Mouse (Mus musculus) gastrocnemius, adult 2 months (tissue): ENCODE results near the gene Kctd14. TPM values are rescaled to one million over a fixed set of nuclear protein-coding genes. Genes with fewer than 3 reads are reported as not detected.
"Not testable (repeated sequence)": the region's sequence is repeated elsewhere in the genome, so short reads cannot be mapped to it uniquely, and the experiment has no call there.

Experiments used
- DNase-seq: peaks from one replicate; pipeline ENCODE4 v3.0.0; 2022
- H3K27ac ChIP-seq: fragments of 200-600 bp; 2 replicates; pipeline ENCODE4 v1.8.1; 2022; ENCODE audit warnings: mild to moderate bottlenecking
- H3K4me3 ChIP-seq: fragments of 200-600 bp; 2 replicates; pipeline ENCODE4 v1.8.1; 2022; ENCODE audit warnings: mild to moderate bottlenecking, moderate library complexity
- CTCF ChIP-seq: fragments of 200-600 bp; IDR thresholded peaks from 2 replicates; pipeline ENCODE4 v1.8.1; 2022; ENCODE audit warnings: antibody characterized with exemption, mild to moderate bottlenecking, moderate library complexity
- intact Hi-C: fragments of 180-260 bp; cut with DNase I; formaldehyde crosslinking; loops from one replicate; pipeline ENCODE4 v1.15.1; 2025
- total RNA-seq, 2 experiments: library from RNA; stranded (reverse); gene quantifications; 2 replicates each; pipeline ENCODE4 v1.2.3; 2021

The Kctd14 gene
- total RNA-seq, 2 experiments from 2014 or later: 0.11 TPM; not detected in 1

- Histone ChIP-seq H3K27ac (peak overlapping the region; percentile 61), H3K4me3 (no peak overlapping the region)
- TF ChIP-seq CTCF: no peak
- intact Hi-C loops: no loop called here
- peak; percentile 62 for DNase-seq
Measured at GRCm38 (mm10) chr7:97420958-97421651, 30.0 kb upstream of the Kctd14 start.

GRCm38 (mm10) chr7:97423754-97424153, 27.4 kb upstream of the Kctd14 start:
- intact Hi-C loops: loop anchor here (2.0 kb wide), 1 partner anchor 155 kb away; the partner anchor contains the start of genes Aamdc and Rsf1
- Histone ChIP-seq H3K27ac (no peak overlapping the region), H3K4me3 (no peak overlapping the region)
- DNase-seq: no peak
- no peak for TF ChIP-seq CTCF

- H3K4me3 ChIP-seq: no peak overlapping the region
- no peak; the same call in none of the 2 replicates for TF ChIP-seq CTCF
- peak; percentile 92 for DNase-seq
- intact Hi-C loops: loop anchor here (2.0 to 5.0 kb wide), 2 partner anchors 58 to 154 kb away; partner anchors contain the start of genes Aamdc, Ints4 and Rsf1
- H3K27ac ChIP-seq: no peak overlapping the region
Measured at GRCm38 (mm10) chr7:97424621-97425245, 26.4 kb upstream of the Kctd14 start.

GRCm38 (mm10) chr7:97426566-97426965, 24.6 kb upstream of the Kctd14 start:
- intact Hi-C loops: loop anchor here (2.0 to 5.0 kb wide), 2 partner anchors 56 to 252 kb away; partner anchors contain the start of gene Ints4
- Histone ChIP-seq H3K4me3 (no peak overlapping the region), H3K27ac (no peak overlapping the region)
- no peak for DNase-seq
- no peak for TF ChIP-seq CTCF

- TF ChIP-seq CTCF: no peak
Measured at GRCm38 (mm10) chr7:97427296-97427695, 23.8 kb upstream of the Kctd14 start.

GRCm38 (mm10) chr7:97427778-97428420, 23.2 kb upstream of the Kctd14 start:
- Histone ChIP-seq H3K27ac (peak overlapping the region; percentile 31; the same call in 1 of the 2 replicates), H3K4me3 (no peak overlapping the region)
- intact Hi-C loops: loop anchor here (2.0 to 5.0 kb wide), 2 partner anchors 54 to 251 kb away; partner anchors contain the start of gene Ints4
- peak; percentile 29; the same call in 1 of the 2 replicates for TF ChIP-seq CTCF
- peak; percentile 71 for DNase-seq

More at GRCm38 (mm10) chr7:97427296-97427695, 23.8 kb upstream of the Kctd14 start:
- intact Hi-C loops: loop anchor here (2.0 to 5.0 kb wide), 2 partner anchors 55 to 252 kb away; partner anchors contain the start of gene Ints4
- no peak overlapping the region for H3K4me3 ChIP-seq
- H3K27ac ChIP-seq: no peak overlapping the region
- DNase-seq: no peak

GRCm38 (mm10) chr7:97429705-97430104, 21.4 kb upstream of the Kctd14 start:
- DNase-seq: no peak
- intact Hi-C loops: loop anchor here (5.0 kb wide), 1 partner anchor 53 kb away; the partner anchor contains the start of gene Ints4
- H3K27ac ChIP-seq: no peak overlapping the region
- TF ChIP-seq CTCF: no peak
- H3K4me3 ChIP-seq: no peak overlapping the region

GRCm38 (mm10) chr7:97433517-97433916, 17.6 kb upstream of the Kctd14 start:
- DNase-seq, H3K4me3 ChIP-seq, H3K27ac ChIP-seq, intact Hi-C loops: not testable (repeated sequence)

GRCm38 (mm10) chr7:97434517-97434916, 16.6 kb upstream of the Kctd14 start:
- no peak overlapping the region for H3K27ac ChIP-seq
- no peak overlapping the region for H3K4me3 ChIP-seq
- no peak for DNase-seq
- TF ChIP-seq CTCF: no peak
- intact Hi-C loops: no loop called here

GRCm38 (mm10) chr7:97438986-97439385, 12.1 kb upstream of the Kctd14 start:
- Histone ChIP-seq H3K27ac (no peak overlapping the region), H3K4me3 (no peak overlapping the region)
- DNase-seq: no peak
- TF ChIP-seq CTCF: no peak
- intact Hi-C loops: no loop called here

- DNase-seq: peak; percentile 75
- intact Hi-C loops: no loop called here
- Histone ChIP-seq H3K27ac (peak overlapping the region; percentile 28; the same call in 1 of the 2 replicates), H3K4me3 (no peak overlapping the region)
- TF ChIP-seq CTCF: no peak
Measured at GRCm38 (mm10) chr7:97446171-97446925, 4.8 kb upstream of the Kctd14 start.

GRCm38 (mm10) chr7:97447050-97447531, 4.0 kb upstream of the Kctd14 start:
- peak; percentile 11; the same call in 1 of the 2 replicates for TF ChIP-seq CTCF
- intact Hi-C loops: no loop called here
- peak overlapping the region; percentile 28 for H3K27ac ChIP-seq
- no peak for DNase-seq
- H3K4me3 ChIP-seq: no peak overlapping the region
